Mouse (Mus musculus): Measurements from ENCODE around the gene Gm49320.

The Gm49320 gene

GRCm38 (mm10) chr8:4258678-4259077 lies 20.0 kb downstream of the Gm49320 start:
- peak in 1 of 2 experiments; percentile 45 for DNase-seq (ENCODE audit: low spot score in 2 of 2)

- DNase-seq (ENCODE audit: low spot score in 2 of 2) = peak; percentile 76 to 87
Measured at GRCm38 (mm10) chr8:4259125-4259804, 20.6 kb downstream of the Gm49320 start, which contains the start of gene Ctxn1. TSS of gene Ctxn1 (minus strand) at chr8:4259274.

- DNase-seq (ENCODE audit: low spot score in 2 of 2) = no peak
Measured at GRCm38 (mm10) chr8:4259805-4260170, 21.1 kb downstream of the Gm49320 start.

- no peak for DNase-seq (ENCODE audit: low spot score in 2 of 2)
Measured at GRCm38 (mm10) chr8:4263105-4263791, 24.6 kb downstream of the Gm49320 start.

GRCm38 (mm10) chr8:4265160-4265914 lies 26.7 kb downstream of the Gm49320 start:
- DNase-seq (ENCODE audit: low spot score in 2 of 2) = no peak

GRCm38 (mm10) chr8:4267627-4268026 lies 29.0 kb downstream of the Gm49320 start:
- DNase-seq (ENCODE audit: low spot score in 2 of 2) = no peak

GRCm38 (mm10) chr8:4269609-4270008 lies 30.9 kb downstream of the Gm49320 start:
- DNase-seq (ENCODE audit: low spot score in 2 of 2) = no peak

GRCm38 (mm10) chr8:4275275-4276110 lies 36.8 kb downstream of the Gm49320 start, which contains the start of gene Timm44:
TSS of gene Timm44 (minus strand) at chr8:4275913.
- DNase-seq (ENCODE audit: low spot score in 2 of 2) = peak; percentile 91 to 94

- no peak for DNase-seq (ENCODE audit: low spot score in 2 of 2)
Measured at GRCm38 (mm10) chr8:4276111-4276465, 37.4 kb downstream of the Gm49320 start.

- DNase-seq (ENCODE audit: low spot score in 2 of 2) = no peak
Measured at GRCm38 (mm10) chr8:4292738-4293137, 54.1 kb downstream of the Gm49320 start.

- no peak for DNase-seq (ENCODE audit: low spot score in 2 of 2)
Measured at GRCm38 (mm10) chr8:4297822-4298221, 59.2 kb downstream of the Gm49320 start.

Measured in frontal cortex, postnatal 25 days (tissue).